Mouse (Mus musculus) MEL (cell line): ENCODE measurements at regions not wholly inside any gene's neighbourhood (a gene's known extent, or its start where the extent isn't known, plus 50 kb on each side); places are given as distances from the start of the nearest gene placed in this dataset.

Source experiments
- DNase-seq: peaks from one replicate; pipeline ENCODE4 v3.0.0; 2011; ENCODE audit warnings: low read depth, low spot score
- H3K27ac ChIP-seq: 2 replicates; pipeline ENCODE4 v1.5.1; 2012; ENCODE audit warnings: low read depth, mild to moderate bottlenecking, control low read depth, low read length, moderate library complexity; ENCODE audit not compliant: control insufficient read depth
- H3K27me3 ChIP-seq, 2 experiments: fragments of 150-350 bp in 1 of 2; sonication (generic) in 1 of 2; 2 replicates each; pipeline ENCODE4 v1.6.1; 2012; ENCODE audit warnings: low read length in 2 of 2, mild to moderate bottlenecking in 2 of 2, improper control_type of control experiment in 1 of 2, moderate library complexity in 1 of 2; ENCODE audit not compliant: insufficient read depth in 2 of 2, control insufficient read depth in 1 of 2
- H3K36me3 ChIP-seq, 2 experiments: 2 replicates each; pipeline ENCODE4 v1.6.1; 2012 to 2014; ENCODE audit warnings: low read length in 2 of 2, improper control_type of control experiment in 1 of 2, inconsistent platforms in 1 of 2, mild to moderate bottlenecking in 1 of 2; ENCODE audit not compliant: insufficient read depth in 2 of 2, control insufficient read depth in 1 of 2
- H3K4me1 ChIP-seq, 2 experiments: fragments of 150-350 bp in 1 of 2; sonication (generic) in 1 of 2; 2 replicates each; pipeline ENCODE4 v1.6.1; 2012; ENCODE audit warnings: low read length in 2 of 2, improper control_type of control experiment in 1 of 2, mild to moderate bottlenecking in 1 of 2; ENCODE audit not compliant: insufficient read depth in 2 of 2, control insufficient read depth in 1 of 2
- H3K4me3 ChIP-seq, 2 experiments: fragments of 150-350 bp in 1 of 2; sonication (generic) in 1 of 2; 2 replicates each; pipeline ENCODE4 v1.5.1; 2012; ENCODE audit warnings: low read depth in 2 of 2, low read length in 2 of 2, mild to moderate bottlenecking in 2 of 2, moderate library complexity in 2 of 2, control low read depth in 1 of 2, improper control_type of control experiment in 1 of 2; ENCODE audit not compliant: control insufficient read depth in 1 of 2, insufficient read depth in 1 of 2
- H3K79me2 ChIP-seq: 2 replicates; pipeline ENCODE4 v1.6.1; 2012; ENCODE audit warnings: mild to moderate bottlenecking, low read length, moderate library complexity; ENCODE audit not compliant: control insufficient read depth, poor library complexity, insufficient read depth
- H3K9ac ChIP-seq: 2 replicates; pipeline ENCODE4 v1.6.1; 2012; ENCODE audit warnings: low read depth, mild to moderate bottlenecking, control low read depth, low read length, moderate library complexity; ENCODE audit not compliant: control insufficient read depth, poor library complexity, severe bottlenecking
- H3K9me3 ChIP-seq: fragments of 150-350 bp; sonication (generic); replicated peaks from 2 replicates; pipeline ENCODE4 v1.6.1; 2012; ENCODE audit warnings: mild to moderate bottlenecking, low read length, improper control_type of control experiment, moderate library complexity; ENCODE audit not compliant: insufficient read depth
- CHD2 ChIP-seq: IDR thresholded peaks from 2 replicates; pipeline ENCODE4 v1.6.1; 2011; ENCODE audit warnings: low read length, improper control_type of control experiment
- CTCF ChIP-seq, 3 experiments: IDR thresholded peaks in 2 of 3; conservative IDR thresholded peaks in 1 of 3; 2 replicates each; pipeline ENCODE4 v1.5.1; 2011 to 2012; ENCODE audit warnings: low read length in 3 of 3, low read depth in 2 of 3, mild to moderate bottlenecking in 2 of 3, improper control_type of control experiment in 1 of 3, inconsistent platforms in 1 of 3, mixed read lengths in 1 of 3, moderate library complexity in 1 of 3; ENCODE audit not compliant: control insufficient read depth in 1 of 3, insufficient read depth in 1 of 3, poor library complexity in 1 of 3, severe bottlenecking in 1 of 3
- ETS1 ChIP-seq: IDR thresholded peaks from 2 replicates; pipeline ENCODE4 v1.6.1; 2012; ENCODE audit warnings: low read depth, mild to moderate bottlenecking, inconsistent platforms, low read length, improper control_type of control experiment, moderate library complexity
- GABPA ChIP-seq: IDR thresholded peaks from 2 replicates; pipeline ENCODE4 v1.6.1; 2012; ENCODE audit warnings: low read depth, mild to moderate bottlenecking, inconsistent platforms, low read length, improper control_type of control experiment, moderate library complexity
- GATA1 ChIP-seq: IDR thresholded peaks from 2 replicates; pipeline ENCODE4 v1.6.1; 2011; ENCODE audit warnings: low read depth, low read length, improper control_type of control experiment
- MAX ChIP-seq: IDR thresholded peaks from 2 replicates; pipeline ENCODE4 v1.6.1; 2011; ENCODE audit warnings: low read length, improper control_type of control experiment
- MAZ ChIP-seq: IDR thresholded peaks from 2 replicates; pipeline ENCODE4 v1.6.1; 2012; ENCODE audit warnings: low read depth, mild to moderate bottlenecking, inconsistent platforms, low read length, improper control_type of control experiment
- MEF2A ChIP-seq: IDR thresholded peaks from 2 replicates; pipeline ENCODE4 v1.6.1; 2014; ENCODE audit warnings: low read depth, mild to moderate bottlenecking, inconsistent platforms, low read length, improper control_type of control experiment; ENCODE audit not compliant: poor library complexity, insufficient replicate concordance, severe bottlenecking; ENCODE audit errors: extremely low read depth
- MXI1 ChIP-seq: IDR thresholded peaks from 2 replicates; pipeline ENCODE4 v1.6.1; 2011; ENCODE audit warnings: mild to moderate bottlenecking, low read depth, low read length, improper control_type of control experiment
- NELFE ChIP-seq: IDR thresholded peaks from 2 replicates; pipeline ENCODE4 v1.6.1; 2011; ENCODE audit warnings: low read depth, low read length, improper control_type of control experiment
- POLR2A ChIP-seq, 2 experiments: IDR thresholded peaks; 2 replicates each; pipeline ENCODE4 v1.6.1; 2011 to 2012; ENCODE audit warnings: low read length in 2 of 2, mild to moderate bottlenecking in 2 of 2, control low read depth in 1 of 2, improper control_type of control experiment in 1 of 2, low read depth in 1 of 2, moderate library complexity in 1 of 2; ENCODE audit not compliant: control insufficient read depth in 1 of 2, insufficient read depth in 1 of 2, poor library complexity in 1 of 2
- POLR2AphosphoS2 ChIP-seq: IDR thresholded peaks from 2 replicates; pipeline ENCODE4 v1.6.1; 2011; ENCODE audit warnings: low read length, improper control_type of control experiment
- RAD21 ChIP-seq: IDR thresholded peaks from 2 replicates; pipeline ENCODE4 v1.6.1; 2011; ENCODE audit warnings: mild to moderate bottlenecking, low read depth, low read length, improper control_type of control experiment
- RCOR1 ChIP-seq: IDR thresholded peaks from 2 replicates; pipeline ENCODE4 v1.6.1; 2012; ENCODE audit warnings: low read depth, mild to moderate bottlenecking, inconsistent platforms, low read length, improper control_type of control experiment
- SIN3A ChIP-seq: IDR thresholded peaks from 2 replicates; pipeline ENCODE4 v1.6.1; 2012; ENCODE audit warnings: low read length, improper control_type of control experiment, inconsistent platforms
- SMC3 ChIP-seq: IDR thresholded peaks from 2 replicates; pipeline ENCODE4 v1.6.1; 2011; ENCODE audit warnings: low read depth, low read length, improper control_type of control experiment
- TAL1 ChIP-seq: IDR thresholded peaks from 2 replicates; pipeline ENCODE4 v1.6.1; 2012; ENCODE audit warnings: mild to moderate bottlenecking, inconsistent platforms, low read length, moderate library complexity, mixed read lengths
- TBP ChIP-seq: IDR thresholded peaks from 2 replicates; pipeline ENCODE4 v1.8.0; 2011; ENCODE audit warnings: low read depth, low read length, improper control_type of control experiment
- ZMIZ1 ChIP-seq: IDR thresholded peaks from 2 replicates; pipeline ENCODE4 v1.6.1; 2012; ENCODE audit warnings: low read depth, mild to moderate bottlenecking, inconsistent platforms, low read length, improper control_type of control experiment, moderate library complexity
- ZNF384 ChIP-seq: IDR thresholded peaks from 2 replicates; pipeline ENCODE4 v1.6.1; 2012; ENCODE audit warnings: low read depth, mild to moderate bottlenecking, inconsistent platforms, low read length, improper control_type of control experiment

GRCm38 (mm10) chr12:77100482-77100881, 137.4 kb upstream of the Fut8 start:
- H3K4me1 ChIP-seq: peaks cover 27 to 42% of the 10 kb centered on the region in 2 experiments
- H3K79me2 ChIP-seq: no peaks in the 10 kb centered on the region
- no peak overlapping the region for H3K4me3 ChIP-seq
- peaks cover 0 to 52% of the 10 kb centered on the region in 2 experiments; a peak in 2 of 4 replicates for H3K36me3 ChIP-seq
- H3K9ac ChIP-seq: peak overlapping the region; percentile 58
- H3K27ac ChIP-seq: peak overlapping the region; percentile 87
- peak; percentile 62 for DNase-seq
- 0 out of 2 replicates have a peak, but pooled peaks have one; percentile 13 for TF ChIP-seq TAL1
- no peak for TF ChIP-seq MAX
- no peaks in the 10 kb centered on the region for H3K27me3 ChIP-seq
- H3K9me3 ChIP-seq: no peaks in the 10 kb centered on the region

- no peaks in the 10 kb centered on the region for H3K9me3 ChIP-seq
- H3K79me2 ChIP-seq: no peaks in the 10 kb centered on the region
- DNase-seq: no peak
- no peaks in the 10 kb centered on the region for H3K27me3 ChIP-seq
- TF ChIP-seq MAZ: no peak
- peak; percentile 53; the same call in 1 of the 2 replicates for TF ChIP-seq TAL1
- no peak for TF ChIP-seq CTCF (IDR thresholded peaks at IDR 0.05 in 2 of 3, conservative IDR thresholded peaks at IDR 0.05 in 1 of 3; ENCODE audit: control insufficient read depth in 1 of 3, insufficient read depth in 1 of 3, low read depth in 2 of 3, low read length in 3 of 3, poor library complexity in 1 of 3, severe bottlenecking in 1 of 3)
- TF ChIP-seq POLR2AphosphoS2: no peak
- no peak for TF ChIP-seq SIN3A
- no peak for TF ChIP-seq MXI1
- peak overlapping the region; percentile 15; the same call in 1 of the 2 replicates for H3K27ac ChIP-seq
- no peak overlapping the region for H3K9ac ChIP-seq
- peaks cover 0 to 61% of the 10 kb centered on the region in 2 experiments; a peak in 2 of 4 replicates for H3K36me3 ChIP-seq
- H3K4me1 ChIP-seq: peaks cover 34 to 48% of the 10 kb centered on the region in 2 experiments
- H3K4me3 ChIP-seq: no peak overlapping the region
These were observed 137.5 kb upstream of the Max start for GRCm38 (mm10) chr12:77099521-77099920.

GRCm38 (mm10) chr12:77098821-77099220, 136.8 kb upstream of the Max start:
- H3K9ac ChIP-seq: no peak overlapping the region
- DNase-seq: no peak
- no peaks in the 10 kb centered on the region for H3K79me2 ChIP-seq
- peaks cover 40 to 55% of the 10 kb centered on the region in 2 experiments for H3K4me1 ChIP-seq
- TF ChIP-seq GABPA (no peak), SIN3A (no peak)
- H3K9me3 ChIP-seq: no peaks in the 10 kb centered on the region
- H3K27me3 ChIP-seq: no peaks in the 10 kb centered on the region
- peaks cover 0 to 68% of the 10 kb centered on the region in 2 experiments; a peak in 2 of 4 replicates for H3K36me3 ChIP-seq
- no peak overlapping the region for H3K4me3 ChIP-seq
- no peak overlapping the region for H3K27ac ChIP-seq

DNA sequence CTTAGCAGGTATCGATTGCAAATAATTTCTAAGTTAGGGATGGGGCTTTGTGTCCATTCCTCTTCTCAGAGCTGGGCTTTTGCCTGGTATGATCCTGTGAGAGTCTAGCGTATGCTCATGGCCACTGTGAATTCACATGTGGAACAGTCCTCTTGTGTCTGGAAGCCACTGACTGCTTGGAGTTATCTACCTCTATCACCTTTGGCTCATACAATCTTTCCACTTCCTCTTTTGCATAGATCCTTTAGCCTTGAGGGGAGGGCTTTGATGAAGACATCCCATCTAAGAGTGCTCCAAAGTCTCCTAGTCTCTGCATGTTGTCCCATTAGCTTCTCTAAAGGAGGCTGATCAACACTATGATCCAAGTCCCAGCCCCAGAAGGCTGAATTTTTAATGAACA, 135.8 kb upstream of the Max start:
- Histone ChIP-seq H3K4me3 (no peak overlapping the region), H3K79me2 (no peaks in the 10 kb centered on the region), H3K4me1 (peaks cover 45 to 65% of the 10 kb centered on the region in 2 experiments), H3K27ac (peak overlapping the region; percentile 46), H3K9ac (peak overlapping the region; percentile 12; the same call in 1 of the 2 replicates), H3K9me3 (no peaks in the 10 kb centered on the region), H3K36me3 (peaks cover 0 to 78% of the 10 kb centered on the region in 2 experiments; a peak in 2 of 4 replicates), H3K27me3 (no peaks in the 10 kb centered on the region)
- TF ChIP-seq ZNF384 (no peak), POLR2A (IDR thresholded peaks at IDR 0.05; ENCODE audit: control insufficient read depth in 1 of 2, insufficient read depth in 1 of 2, low read depth in 1 of 2, low read length in 2 of 2, poor library complexity in 1 of 2) (no peak; a peak in 1 of 4 replicates), RAD21 (no peak), SMC3 (no peak), GATA1 (peak; percentile 92), TAL1 (peak; percentile 93), ZMIZ1 (no peak), MEF2A (no peak), MXI1 (no peak), NELFE (no peak), CHD2 (no peak), MAZ (no peak), ETS1 (no peak), RCOR1 (no peak), TBP (0 out of 2 replicates have a peak, but pooled peaks have one; percentile 29)
- peak; percentile 83 for DNase-seq
